Mouse (Mus musculus): ENCODE results near the gene Tada2a.

Tada2a gene

GRCm38 (mm10) chr11:84063631-84064209 is 65.7 kb downstream of the Tada2a start:
- DNase-seq (ENCODE audit: low read depth, low spot score), result no peak

- DNase-seq (ENCODE audit: low read depth, low spot score), result no peak
Observed at GRCm38 (mm10) chr11:84062805-84063204, 66.6 kb downstream of the Tada2a start.

GRCm38 (mm10) chr11:84061881-84062280 is 67.5 kb downstream of the Tada2a start:
- DNase-seq (ENCODE audit: low read depth, low spot score), result no peak

- no peak for DNase-seq (ENCODE audit: low read depth, low spot score)
Observed at GRCm38 (mm10) chr11:84060635-84061034, 68.8 kb downstream of the Tada2a start.

GRCm38 (mm10) chr11:84059784-84060183 is 69.6 kb downstream of the Tada2a start:
- DNase-seq (ENCODE audit: low read depth, low spot score), result no peak

GRCm38 (mm10) chr11:84057418-84057817 is 72.0 kb downstream of the Tada2a start:
- DNase-seq (ENCODE audit: low read depth, low spot score), result no peak

GRCm38 (mm10) chr11:84053524-84054163 is 75.8 kb downstream of the Tada2a start:
- DNase-seq (ENCODE audit: low read depth, low spot score), result no peak

GRCm38 (mm10) chr11:84053055-84053454 is 76.3 kb downstream of the Tada2a start:
- DNase-seq (ENCODE audit: low read depth, low spot score), result no peak

GRCm38 (mm10) chr11:84048411-84048810 is 81.0 kb downstream of the Tada2a start:
- no peak for DNase-seq (ENCODE audit: low read depth, low spot score)

GRCm38 (mm10) chr11:84047270-84047669 is 82.1 kb downstream of the Tada2a start:
- DNase-seq (ENCODE audit: low read depth, low spot score), result no peak

- no peak for DNase-seq (ENCODE audit: low read depth, low spot score)
Observed at GRCm38 (mm10) chr11:84044988-84045387, 84.4 kb downstream of the Tada2a start.

- peak; percentile 70 for DNase-seq (ENCODE audit: low read depth, low spot score)
Observed at GRCm38 (mm10) chr11:84042808-84043762, 86.3 kb downstream of the Tada2a start.

GRCm38 (mm10) chr11:84040621-84041020 is 88.8 kb downstream of the Tada2a start:
- DNase-seq (ENCODE audit: low read depth, low spot score), result no peak

- DNase-seq (ENCODE audit: low read depth, low spot score), result no peak
Observed at GRCm38 (mm10) chr11:84033671-84034070, 95.7 kb downstream of the Tada2a start.

GRCm38 (mm10) chr11:84032559-84032958 is 96.8 kb downstream of the Tada2a start:
- DNase-seq (ENCODE audit: low read depth, low spot score), result no peak

- DNase-seq (ENCODE audit: low read depth, low spot score), result no peak
Observed at GRCm38 (mm10) chr11:84031971-84032370, 97.4 kb downstream of the Tada2a start.
